In the genomic region with DNA sequence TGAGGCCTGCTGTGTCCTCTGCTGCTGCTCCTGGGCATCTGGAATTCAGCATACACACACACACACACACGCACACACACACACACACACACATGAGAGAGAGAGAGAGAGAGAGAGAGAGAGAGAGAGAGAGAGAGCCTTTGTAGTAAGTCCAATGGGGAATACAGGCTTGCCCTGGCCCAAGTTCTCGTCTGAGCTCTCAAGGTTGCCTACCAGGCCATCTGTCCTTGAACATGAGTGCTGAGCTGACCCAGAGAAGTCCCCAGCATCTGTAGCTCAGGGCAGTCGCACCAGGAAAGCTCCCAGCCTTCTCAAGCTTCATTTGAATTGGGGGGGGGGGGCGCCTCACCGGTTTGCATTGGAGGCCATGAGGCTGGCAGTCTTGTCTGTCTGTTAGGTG, we compare ENCODE assay signal across 11 mouse cellular contexts. TPM values are rescaled to one million over a fixed set of nuclear protein-coding genes. Genes with fewer than 3 reads are reported as not detected.
DNase-seq lines count a peak whose midpoint lies in the region; ATAC-seq lines count a peak whose summit lies in the region.
"Had no signal": no experiment of that assay in that cellular context is flagged by ENCODE, and none has a peak within 500 bp of the region (broad histone marks: within the 10 kb centered on the region; RNA-seq: fewer than 3 reads in every experiment).

No protein-coding gene starts in this region.

- no peak for ATAC-seq in hindbrain, embryonic 13.5 days (ENCODE audit: low FRiP score)
- ATAC-seq in midbrain, embryonic 16.5 days, result no peak
- no peak for ATAC-seq in liver, embryonic 16.5 days (ENCODE audit: low read depth)
- ATAC-seq: forebrain, embryonic 16.5 days; midbrain, embryonic 15.5 days had no signal

- no peaks in the 10 kb centered on the region for H3K27me3 ChIP-seq in hindbrain, embryonic 10.5 days (ENCODE audit: insufficient read depth, poor library complexity, severe bottlenecking)
- H3K27me3 ChIP-seq in hindbrain, embryonic 13.5 days, result no peaks in the 10 kb centered on the region
- no peaks in the 10 kb centered on the region for H3K27me3 ChIP-seq in midbrain, embryonic 10.5 days (ENCODE audit: low read depth, poor library complexity, severe bottlenecking)
- no peaks in the 10 kb centered on the region for H3K27me3 ChIP-seq in midbrain, embryonic 16.5 days (ENCODE audit: control insufficient read depth, insufficient read depth, low read depth, low read length)
- H3K27me3 ChIP-seq in liver, embryonic 16.5 days (ENCODE audit: control insufficient read depth, insufficient read depth, low read depth, low read length), result no peaks in the 10 kb centered on the region
- H3K27me3 ChIP-seq: midbrain, embryonic 15.5 days had no signal

- DNase-seq in adrenal gland, adult (ENCODE audit: inconsistent age in 2 of 2, low spot score in 1 of 2), result peak; percentile 78
- no peak for DNase-seq in adrenal gland, adult 18-20 months (ENCODE audit: low spot score in 2 of 2)
- no peak for DNase-seq in hindbrain, embryonic 10.5 days (ENCODE audit: low spot score)
- DNase-seq in midbrain, embryonic 10.5 days (ENCODE audit: low spot score), result no peak
- DNase-seq in spleen, postnatal 36 days (ENCODE audit: low spot score in 2 of 2), result no peak

- no peak overlapping the region for H3K9ac ChIP-seq in hindbrain, embryonic 13.5 days
- H3K9ac ChIP-seq in midbrain, embryonic 16.5 days (ENCODE audit: low read depth, low read length), result no peak overlapping the region
- H3K9ac ChIP-seq in liver, embryonic 16.5 days (ENCODE audit: low read depth, low read length), result peak overlapping the region; percentile 35; the same call in 1 of the 2 replicates
- H3K9ac ChIP-seq: midbrain, embryonic 15.5 days had no signal

- H3K27ac ChIP-seq in hindbrain, embryonic 10.5 days, result peak overlapping the region; percentile 50
- H3K27ac ChIP-seq in hindbrain, embryonic 13.5 days, result no peak overlapping the region
- peak overlapping the region; percentile 30; the same call in 1 of the 2 replicates for H3K27ac ChIP-seq in midbrain, embryonic 10.5 days (replicated peaks)
- H3K27ac ChIP-seq in midbrain, embryonic 16.5 days (ENCODE audit: low read length), result no peak overlapping the region
- peak overlapping the region; percentile 75; the same call in 1 of the 2 replicates for H3K27ac ChIP-seq in liver, embryonic 16.5 days (ENCODE audit: low read length)
- H3K27ac ChIP-seq: limb, embryonic 10.5 days; midbrain, embryonic 15.5 days had no signal

- peaks cover 41% of the 10 kb centered on the region for H3K36me3 ChIP-seq in hindbrain, embryonic 10.5 days
- H3K36me3 ChIP-seq in hindbrain, embryonic 13.5 days, result peaks cover 38% of the 10 kb centered on the region
- peaks cover 42% of the 10 kb centered on the region for H3K36me3 ChIP-seq in midbrain, embryonic 10.5 days
- H3K36me3 ChIP-seq in midbrain, embryonic 16.5 days (ENCODE audit: control insufficient read depth, insufficient read depth, low read length), result peaks cover 21% of the 10 kb centered on the region
- peaks cover 22% of the 10 kb centered on the region for H3K36me3 ChIP-seq in liver, embryonic 16.5 days (ENCODE audit: control insufficient read depth, insufficient read depth)

- H3K4me3 ChIP-seq in hindbrain, embryonic 10.5 days, result no peak overlapping the region
- no peak overlapping the region for H3K4me3 ChIP-seq in hindbrain, embryonic 13.5 days
- H3K4me3 ChIP-seq in midbrain, embryonic 10.5 days, result no peak overlapping the region
- H3K4me3 ChIP-seq in midbrain, embryonic 16.5 days (ENCODE audit: low read depth, low read length), result no peak overlapping the region
- H3K4me3 ChIP-seq in liver, embryonic 16.5 days (ENCODE audit: low read depth, low read length), result no peak overlapping the region
- H3K4me3 ChIP-seq: limb, embryonic 10.5 days; midbrain, embryonic 15.5 days had no signal

- H3K9me3 ChIP-seq in hindbrain, embryonic 10.5 days, result no peaks in the 10 kb centered on the region
- no peaks in the 10 kb centered on the region for H3K9me3 ChIP-seq in hindbrain, embryonic 13.5 days
- no peaks in the 10 kb centered on the region for H3K9me3 ChIP-seq in midbrain, embryonic 10.5 days (replicated peaks)
- no peaks in the 10 kb centered on the region for H3K9me3 ChIP-seq in midbrain, embryonic 16.5 days (replicated peaks; ENCODE audit: control insufficient read depth, low read length, poor library complexity, severe bottlenecking)
- no peaks in the 10 kb centered on the region for H3K9me3 ChIP-seq in liver, embryonic 16.5 days (replicated peaks; ENCODE audit: control insufficient read depth, low read length)
- H3K9me3 ChIP-seq: limb, embryonic 10.5 days; midbrain, embryonic 15.5 days had no signal

- WGBS in hindbrain, embryonic 10.5 days, result 79% methylated on average over 5 of the region's 5 CpGs
- 79% methylated on average over 5 of the region's 5 CpGs for WGBS in hindbrain, embryonic 13.5 days
- WGBS in midbrain, embryonic 10.5 days, result 79% methylated on average over 5 of the region's 5 CpGs
- 67% methylated on average over 5 of the region's 5 CpGs for WGBS in midbrain, embryonic 16.5 days
- WGBS in liver, embryonic 16.5 days (ENCODE audit: insufficient replicate concordance), result 37% methylated on average over 5 of the region's 5 CpGs

- no peak overlapping the region for H3K4me2 ChIP-seq in hindbrain, embryonic 13.5 days
- no peak overlapping the region for H3K4me2 ChIP-seq in midbrain, embryonic 16.5 days (ENCODE audit: low read length)
- peak overlapping the region; percentile 58 for H3K4me2 ChIP-seq in liver, embryonic 16.5 days (ENCODE audit: low read depth, low read length)
- H3K4me2 ChIP-seq: midbrain, embryonic 15.5 days had no signal

- H3K4me1 ChIP-seq in hindbrain, embryonic 10.5 days (replicated peaks), result peaks cover 31% of the 10 kb centered on the region
- H3K4me1 ChIP-seq in hindbrain, embryonic 13.5 days (replicated peaks), result peaks cover 20% of the 10 kb centered on the region
- H3K4me1 ChIP-seq in midbrain, embryonic 10.5 days, result peaks cover 20% of the 10 kb centered on the region
- H3K4me1 ChIP-seq in midbrain, embryonic 16.5 days (ENCODE audit: control insufficient read depth, insufficient read depth, low read length), result peaks cover 2% of the 10 kb centered on the region; the same call in 1 of the 2 replicates
- peaks cover 46% of the 10 kb centered on the region for H3K4me1 ChIP-seq in liver, embryonic 16.5 days (ENCODE audit: control insufficient read depth, low read depth, low read length)

RNA-seq across cellular contexts. Expression of gene Git2, which starts 9.9 kb away (rescaled TPM):
- 10 to 100 TPM; 33.8 to 36.8 TPM for total RNA-seq in adrenal gland, adult 18-20 months (2021)
- 39.3 and 39.7 TPM in 2 replicates for polyA plus RNA-seq in hindbrain, embryonic 10.5 days (2016; fragmentation: Nextera tagmentation; extraction: Ambion mirVana)
- 45.4 and 49.7 TPM in 2 replicates for polyA plus RNA-seq in hindbrain, embryonic 13.5 days (2015; fragmentation: Nextera tagmentation; extraction: Ambion mirVana)
- polyA plus RNA-seq in midbrain, embryonic 10.5 days (2016; fragmentation: Nextera tagmentation; extraction: Ambion mirVana), result 34.4 and 38.1 TPM in 2 replicates
- polyA plus RNA-seq in midbrain, embryonic 16.5 days (2015; fragmentation: Nextera tagmentation; extraction: Ambion mirVana), result 48.4 and 54.1 TPM in 2 replicates
- 15.4 and 16.1 TPM in 2 replicates for polyA plus RNA-seq in liver, embryonic 16.5 days (2015; fragmentation: Nextera tagmentation; extraction: Ambion mirVana)

RNA-seq across cellular contexts. Expression of gene Ankrd13a, which starts 10.7 kb away (rescaled TPM):
- 10 to 100 TPM; 72.6 to 82.7 TPM for total RNA-seq in adrenal gland, adult 18-20 months (2021)
- 59.7 and 74.1 TPM in 2 replicates for polyA plus RNA-seq in hindbrain, embryonic 10.5 days (2016; fragmentation: Nextera tagmentation; extraction: Ambion mirVana)
- polyA plus RNA-seq in hindbrain, embryonic 13.5 days (2015; fragmentation: Nextera tagmentation; extraction: Ambion mirVana), result 37.5 and 39.6 TPM in 2 replicates
- 50.1 and 54.0 TPM in 2 replicates for polyA plus RNA-seq in midbrain, embryonic 10.5 days (2016; fragmentation: Nextera tagmentation; extraction: Ambion mirVana)
- polyA plus RNA-seq in midbrain, embryonic 16.5 days (2015; fragmentation: Nextera tagmentation; extraction: Ambion mirVana), result 24.3 and 29.0 TPM in 2 replicates
- polyA plus RNA-seq in liver, embryonic 16.5 days (2015; fragmentation: Nextera tagmentation; extraction: Ambion mirVana), result 10.0 and 11.8 TPM in 2 replicates

RNA-seq across cellular contexts. Expression of gene 1500011B03Rik, which starts 38.1 kb away (rescaled TPM):
- total RNA-seq in adrenal gland, adult 18-20 months (2021), result 10 to 100 TPM; 27.9 to 38.5 TPM
- 126 and 159 TPM in 2 replicates for polyA plus RNA-seq in hindbrain, embryonic 10.5 days (2016; fragmentation: Nextera tagmentation; extraction: Ambion mirVana)
- 261 and 279 TPM in 2 replicates for polyA plus RNA-seq in hindbrain, embryonic 13.5 days (2015; fragmentation: Nextera tagmentation; extraction: Ambion mirVana)
- 133 and 143 TPM in 2 replicates for polyA plus RNA-seq in midbrain, embryonic 10.5 days (2016; fragmentation: Nextera tagmentation; extraction: Ambion mirVana)
- 272 and 306 TPM in 2 replicates for polyA plus RNA-seq in midbrain, embryonic 16.5 days (2015; fragmentation: Nextera tagmentation; extraction: Ambion mirVana)
- polyA plus RNA-seq in liver, embryonic 16.5 days (2015; fragmentation: Nextera tagmentation; extraction: Ambion mirVana), result 19.4 and 22.7 TPM in 2 replicates

Comparison
In these comparisons a context has a peak if more than half of its experiments do, and no peak if none do; other contexts are left out.
1. DNase-seq: peak in adrenal gland, adult (2 of 2); none in adrenal gland, adult 18-20 months (0 of 2), hindbrain, embryonic 10.5 days (single experiment), midbrain, embryonic 10.5 days (single experiment) and spleen, postnatal 36 days (0 of 2).
2. H3K27ac ChIP-seq: peak in hindbrain, embryonic 10.5 days (single experiment), midbrain, embryonic 10.5 days (single experiment) and liver, embryonic 16.5 days (single experiment); none in hindbrain, embryonic 13.5 days (single experiment) and midbrain, embryonic 16.5 days (single experiment).